9 mouse cellular contexts compared by ENCODE assay signal in the genomic region with DNA sequence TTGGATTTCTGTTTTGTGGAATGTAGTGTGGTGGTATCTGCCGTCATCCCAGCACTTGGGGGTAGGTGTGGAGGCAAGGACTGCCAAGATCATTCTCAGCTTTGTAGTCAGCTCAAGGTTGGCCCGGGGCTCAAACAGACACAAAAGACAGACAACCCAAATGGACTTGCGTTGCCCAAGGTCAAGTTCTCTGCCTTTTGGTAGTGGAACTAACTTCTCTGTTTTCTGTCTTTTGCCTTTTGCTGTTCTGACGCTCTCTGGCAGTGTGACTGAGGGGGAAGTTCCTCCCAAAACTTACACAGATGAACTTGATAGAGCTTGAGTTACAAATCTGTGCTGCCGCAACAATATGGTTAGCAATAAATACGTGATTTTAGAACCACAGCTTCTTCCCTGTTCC. TPM values are rescaled to one million over a fixed set of nuclear protein-coding genes. Genes with fewer than 3 reads are reported as not detected.
DNase-seq lines count a peak whose midpoint lies in the region; ATAC-seq lines count a peak whose summit lies in the region.
"Had no signal": no experiment of that assay in that cellular context is flagged by ENCODE, and none has a peak within 500 bp of the region (broad histone marks: within the 10 kb centered on the region; RNA-seq: fewer than 3 reads in every experiment).

No protein-coding gene starts in this region.

- H3K36me3 ChIP-seq in hindbrain, embryonic 11.5 days (ENCODE audit: control insufficient read depth, insufficient read depth, low read length): no peaks in the 10 kb centered on the region
- H3K36me3 ChIP-seq in hindbrain, embryonic 12.5 days: no peaks in the 10 kb centered on the region
- no peaks in the 10 kb centered on the region for H3K36me3 ChIP-seq in heart, embryonic 16.5 days (ENCODE audit: control insufficient read depth, insufficient read depth)
- no peaks in the 10 kb centered on the region for H3K36me3 ChIP-seq in megakaryocyte, embryonic 14.5 days (replicated peaks; ENCODE audit: low read length)

- no peaks in the 10 kb centered on the region for H3K4me1 ChIP-seq in hindbrain, embryonic 11.5 days (replicated peaks; ENCODE audit: control insufficient read depth, insufficient read depth, low read length)
- H3K4me1 ChIP-seq in hindbrain, embryonic 12.5 days: peaks cover 6% of the 10 kb centered on the region; the same call in 1 of the 2 replicates
- H3K4me1 ChIP-seq in heart, embryonic 16.5 days (ENCODE audit: control insufficient read depth, insufficient read depth, low read length): peaks cover 3% of the 10 kb centered on the region; the same call in 1 of the 2 replicates
- H3K4me1 ChIP-seq in megakaryocyte, embryonic 14.5 days: peaks cover 31% of the 10 kb centered on the region

- WGBS in hindbrain, embryonic 11.5 days: 42% methylated on average over 6 of the region's 6 CpGs
- 35% methylated on average over 6 of the region's 6 CpGs for WGBS in hindbrain, embryonic 12.5 days
- 29% methylated on average over 6 of the region's 6 CpGs for WGBS in heart, embryonic 16.5 days

- H3K27ac ChIP-seq in hindbrain, embryonic 11.5 days (ENCODE audit: low read depth, low read length): no peak overlapping the region
- no peak overlapping the region for H3K27ac ChIP-seq in hindbrain, embryonic 12.5 days
- H3K27ac ChIP-seq in heart, embryonic 16.5 days (ENCODE audit: low read length): no peak overlapping the region

- H3K9me3 ChIP-seq in hindbrain, embryonic 11.5 days (ENCODE audit: control insufficient read depth, low read length): no peaks in the 10 kb centered on the region
- no peaks in the 10 kb centered on the region for H3K9me3 ChIP-seq in hindbrain, embryonic 12.5 days (replicated peaks)
- H3K9me3 ChIP-seq in heart, embryonic 16.5 days (replicated peaks; ENCODE audit: control insufficient read depth, low read length): no peaks in the 10 kb centered on the region
- peaks cover 7% of the 10 kb centered on the region; the same call in 1 of the 2 replicates for H3K9me3 ChIP-seq in megakaryocyte, embryonic 14.5 days

- H3K4me2 ChIP-seq in hindbrain, embryonic 11.5 days (replicated peaks; ENCODE audit: low read depth, low read length): no peak overlapping the region
- no peak overlapping the region for H3K4me2 ChIP-seq in hindbrain, embryonic 12.5 days (replicated peaks)
- peak overlapping the region; percentile 22; the same call in 1 of the 2 replicates for H3K4me2 ChIP-seq in heart, embryonic 16.5 days (ENCODE audit: low read depth, low read length)

- H3K4me3 ChIP-seq in hindbrain, embryonic 11.5 days (ENCODE audit: low read depth, low read length): no peak overlapping the region
- no peak overlapping the region for H3K4me3 ChIP-seq in hindbrain, embryonic 12.5 days
- H3K4me3 ChIP-seq in heart, embryonic 16.5 days (ENCODE audit: low read length): peak overlapping the region; percentile 10; the same call in 1 of the 2 replicates
- peak overlapping the region; percentile 69 for H3K4me3 ChIP-seq in megakaryocyte, embryonic 14.5 days (replicated peaks)

- DNase-seq in hindbrain, embryonic 11.5 days (ENCODE audit: low spot score): peak; percentile 42
- DNase-seq in R1 (ENCODE audit: low read depth, low spot score): peak; percentile 28

- H3K27me3 ChIP-seq in hindbrain, embryonic 11.5 days (ENCODE audit: control insufficient read depth, insufficient read depth, low read length): peaks cover 47% of the 10 kb centered on the region
- H3K27me3 ChIP-seq in hindbrain, embryonic 12.5 days: peaks cover 73% of the 10 kb centered on the region
- H3K27me3 ChIP-seq in heart, embryonic 16.5 days (ENCODE audit: control insufficient read depth, insufficient read depth, low read length): peaks cover 35% of the 10 kb centered on the region
- peaks cover 83% of the 10 kb centered on the region for H3K27me3 ChIP-seq in megakaryocyte, embryonic 14.5 days (replicated peaks)

- no peak overlapping the region for H3K9ac ChIP-seq in hindbrain, embryonic 11.5 days (ENCODE audit: low read depth, low read length)
- H3K9ac ChIP-seq in hindbrain, embryonic 12.5 days: no peak overlapping the region
- no peak overlapping the region for H3K9ac ChIP-seq in heart, embryonic 16.5 days (ENCODE audit: low read length)

- no peak for ATAC-seq in hindbrain, embryonic 11.5 days (ENCODE audit: low FRiP score)
- ATAC-seq in hindbrain, embryonic 12.5 days (ENCODE audit: low FRiP score): no peak
- no peak for ATAC-seq in heart, embryonic 16.5 days (replicated peaks; ENCODE audit: extremely low read depth, insufficient read depth, low FRiP score)
- no peak for ATAC-seq in CD4-positive, CD25-positive, alpha-beta regulatory T cell, adult 4 months
- no peak for ATAC-seq in activated CD4-positive, CD25-positive, alpha-beta regulatory T cell, adult 4 months
- ATAC-seq in erythroblast, adult 5-6 weeks (replicated peaks; ENCODE audit: low FRiP score, poor library complexity, severe bottlenecking): no peak
- ATAC-seq: inflammation-experienced regulatory T-cells, adult 6 months had no signal

RNA-seq across cellular contexts. Expression of gene Cds1, which starts 1.3 kb away (rescaled TPM):
- polyA plus RNA-seq in hindbrain, embryonic 11.5 days (2014; fragmentation: Nextera tagmentation; extraction: Ambion mirVana): 2.0 and 2.2 TPM in 2 replicates
- 3.2 and 3.5 TPM in 2 replicates for polyA plus RNA-seq in hindbrain, embryonic 12.5 days (2016; fragmentation: Nextera tagmentation; extraction: Ambion mirVana)
- 3.2 and 4.7 TPM in 2 replicates for polyA plus RNA-seq in heart, embryonic 16.5 days (2015; fragmentation: Nextera tagmentation; extraction: Ambion mirVana)
- polyA plus RNA-seq in megakaryocyte, embryonic 14.5 days (2012; ENCODE audit: insufficient read depth, low replicate concordance): 0.76 TPM in 1 of 2 replicates, not detected in the other
- not detected for polyA plus RNA-seq in CD4-positive, CD25-positive, alpha-beta regulatory T cell, adult 4 months (2017; shearing (Covaris generic))
- not detected for polyA plus RNA-seq in activated CD4-positive, CD25-positive, alpha-beta regulatory T cell, adult 4 months (2017; shearing (Covaris generic))
- total RNA-seq in erythroblast, adult 5-6 weeks (2015; ENCODE audit: low replicate concordance): not detected in 2 replicates
- total RNA-seq in erythroblast, adult 5-6 weeks (2017; ENCODE audit: low replicate concordance): 1.2 TPM in 1 of 2 replicates, not detected in the other
- polyA plus RNA-seq: inflammation-experienced regulatory T-cells, adult 6 months had no signal

Comparison
In these comparisons a context has a peak if more than half of its experiments do, and no peak if none do; other contexts are left out.
1. H3K4me3 ChIP-seq: peak in heart, embryonic 16.5 days (single experiment) and megakaryocyte, embryonic 14.5 days (single experiment); none in hindbrain, embryonic 11.5 days (single experiment) and hindbrain, embryonic 12.5 days (single experiment).